ENCODE assay signal across 14 mouse cellular contexts in genomic region chr5:36571371-36571770, GRCm38 (mm10).
"Had no signal": no experiment of that assay in that cellular context is flagged by ENCODE, and none has a peak within 500 bp of the region (broad histone marks: within the 10 kb centered on the region; RNA-seq: fewer than 3 reads in every experiment).

No protein-coding gene starts in this region.

- H3K4me3 ChIP-seq: layer of hippocampus, adult 2 months; limb, embryonic 13.5 days; liver, embryonic 12.5 days; midbrain, embryonic 13.5 days; stomach, embryonic 15.5 days had no signal

- H3K9ac ChIP-seq: limb, embryonic 13.5 days; liver, embryonic 12.5 days; lung, embryonic 14.5 days; midbrain, embryonic 13.5 days; stomach, embryonic 15.5 days had no signal

- H3K27me3 ChIP-seq: limb, embryonic 13.5 days; liver, embryonic 12.5 days; midbrain, embryonic 13.5 days; stomach, embryonic 15.5 days had no signal

- H3K27ac ChIP-seq: kidney, postnatal 0 days; layer of hippocampus, adult 2 months; limb, embryonic 13.5 days; macrophage; midbrain, embryonic 13.5 days; stomach, embryonic 15.5 days had no signal

- H3K4me2 ChIP-seq: limb, embryonic 13.5 days; liver, embryonic 12.5 days; lung, embryonic 14.5 days; midbrain, embryonic 13.5 days; stomach, embryonic 15.5 days had no signal

- H3K9me3 ChIP-seq: limb, embryonic 13.5 days; liver, embryonic 12.5 days; midbrain, embryonic 13.5 days; stomach, embryonic 15.5 days had no signal

- DNase-seq: kidney, postnatal 4 days; left cerebral cortex, postnatal 4 days; lung, embryonic 14.5 days; lung, postnatal 10 days; right cerebral cortex, postnatal 14 days; thymus, adult 2 months; thymus, postnatal 36 days had no signal

- ATAC-seq: liver, embryonic 12.5 days; midbrain, embryonic 13.5 days had no signal
